19 mouse cellular contexts compared by ENCODE assay signal in the genomic region with DNA sequence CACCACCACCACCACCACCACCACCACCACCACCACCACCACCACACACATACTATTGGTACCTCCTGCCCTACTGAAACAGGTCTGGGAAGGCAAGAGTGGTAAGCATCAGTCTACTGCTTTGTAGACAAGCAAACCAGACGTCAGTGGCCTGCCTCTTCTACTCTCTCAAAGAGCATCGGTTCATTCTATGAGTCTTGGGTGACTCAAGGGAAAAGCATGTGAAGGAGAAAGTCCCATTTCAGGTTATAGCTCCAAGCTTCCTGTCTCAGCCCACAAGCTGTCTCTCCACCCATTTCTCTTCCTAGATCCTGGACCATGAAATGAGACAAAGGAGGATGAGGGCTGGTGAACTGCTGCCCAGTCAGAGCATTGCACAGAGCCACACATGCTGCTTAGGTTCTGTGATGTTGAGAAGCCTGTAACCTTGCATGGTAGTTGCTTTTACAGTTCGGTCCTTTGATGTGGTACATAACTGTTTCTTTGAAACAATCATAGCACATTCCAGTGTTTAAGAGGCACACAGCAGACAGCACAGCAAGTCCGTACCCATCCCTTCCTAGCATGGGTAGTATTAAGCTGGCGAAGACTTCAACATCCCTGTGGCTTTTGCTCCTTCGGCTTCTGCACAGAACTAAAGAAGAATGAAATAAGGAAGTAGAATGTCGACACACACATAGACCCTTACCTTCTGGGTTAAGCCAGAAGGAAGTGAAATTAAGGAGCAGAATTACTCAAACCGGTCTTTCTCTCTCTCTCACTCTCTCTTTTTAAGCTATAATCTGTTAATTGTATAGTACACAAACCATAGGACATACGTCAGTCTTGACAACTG.
DNase-seq lines count a peak whose midpoint lies in the region; ATAC-seq and TF ChIP-seq lines count a peak whose summit lies in the region.
"Had no signal": no experiment of that assay in that cellular context is flagged by ENCODE, and none has a peak within 500 bp of the region (broad histone marks: within the 10 kb centered on the region; RNA-seq: fewer than 3 reads in every experiment).

No protein-coding gene starts in this region.

- 10% methylated on average over 9 of the region's 9 CpGs for WGBS in thymus, adult 2 months

- peaks cover 7% of the 10 kb centered on the region for H3K4me1 ChIP-seq in thymus, adult 2 months (replicated peaks; ENCODE audit: control insufficient read depth, insufficient read depth, low read length)
- H3K4me1 ChIP-seq: midbrain, embryonic 13.5 days; stomach, embryonic 15.5 days had no signal

- H3K36me3 ChIP-seq in thymus, adult 2 months (ENCODE audit: control insufficient read depth, insufficient read depth, low read length), result no peaks in the 10 kb centered on the region
- H3K36me3 ChIP-seq: forebrain, embryonic 10.5 days; heart, embryonic 13.5 days; limb, embryonic 13.5 days; midbrain, embryonic 13.5 days; stomach, embryonic 15.5 days had no signal

- no peak overlapping the region for H3K4me3 ChIP-seq in thymus, adult 2 months (ENCODE audit: control insufficient read depth, insufficient read depth, low read length)
- H3K4me3 ChIP-seq: forebrain, embryonic 10.5 days; heart, embryonic 13.5 days; left cerebral cortex, adult 2 months; limb, embryonic 13.5 days; midbrain, embryonic 13.5 days; stomach, embryonic 15.5 days had no signal

- H3K27ac ChIP-seq in thymus, adult 2 months (ENCODE audit: control insufficient read depth, insufficient read depth, low read length), result no peak overlapping the region
- H3K27ac ChIP-seq: forebrain, embryonic 10.5 days; heart, embryonic 13.5 days; left cerebral cortex, adult 2 months; limb, embryonic 13.5 days; midbrain, embryonic 13.5 days; stomach, embryonic 15.5 days had no signal

- peak; percentile 46 to 75; a peak in 1 of 4 replicates for ATAC-seq in hematopoietic stem cell, adult 5-6 weeks (replicated peaks in 1 of 2; ENCODE audit: insufficient read depth in 1 of 2, low FRiP score in 2 of 2, low TSS enrichment in 1 of 2, low read depth in 1 of 2, poor library complexity in 2 of 2, severe bottlenecking in 2 of 2)
- ATAC-seq: liver, postnatal 0 days; midbrain, embryonic 13.5 days had no signal

- H3K27me3 ChIP-seq in thymus, adult 2 months (ENCODE audit: control insufficient read depth, insufficient read depth, low read length), result no peaks in the 10 kb centered on the region
- H3K27me3 ChIP-seq: heart, embryonic 13.5 days; limb, embryonic 13.5 days; midbrain, embryonic 13.5 days; stomach, embryonic 15.5 days had no signal

- no peak for TF ChIP-seq CTCF in thymus, adult 2 months (IDR thresholded peaks at IDR 0.05; ENCODE audit: borderline replicate concordance, control insufficient read depth, extremely low read depth, insufficient read depth, low read length, poor library complexity)

- no peak for TF ChIP-seq POLR2A in thymus, adult 2 months (IDR thresholded peaks at IDR 0.05; ENCODE audit: control insufficient read depth, extremely low read depth, insufficient read depth, low read length, poor library complexity)

- DNase-seq in 3T3-L1 (ENCODE audit: low read depth, low spot score), result peak; percentile 79
- DNase-seq in CD8-positive naive resting alpha-beta T cell, adult 2 months (ENCODE audit: low read depth in 2 of 2, low spot score in 2 of 2), result peak; percentile 34 to 43
- peak; percentile 38 for DNase-seq in thymus, adult 2 months
- DNase-seq in spleen, adult 12 weeks (ENCODE audit: low spot score), result no peak
- no peak for DNase-seq in ovary, postnatal 14 days (ENCODE audit: low spot score)
- DNase-seq in adrenal gland, adult (ENCODE audit: inconsistent age in 2 of 2, low spot score in 1 of 2), result no peak
- DNase-seq: adrenal gland, postnatal 10 days; cerebellum, adult 2 months; gastrocnemius, postnatal 25 days; heart, postnatal 4 days; liver, postnatal 0 days; lung, postnatal 36 days had no signal

Comparison
In these comparisons a context has a peak if more than half of its experiments do, and no peak if none do; other contexts are left out.
1. DNase-seq: peak in 3T3-L1 (single experiment), CD8-positive naive resting alpha-beta T cell, adult 2 months (2 of 2) and thymus, adult 2 months (single experiment); none in spleen, adult 12 weeks (single experiment), ovary, postnatal 14 days (single experiment) and adrenal gland, adult (0 of 2).